Mouse (Mus musculus): ENCODE results near the gene Gm49405. TPM values are rescaled to one million over a fixed set of nuclear protein-coding genes. Genes with fewer than 3 reads are reported as not detected.

Gm49405 gene
- total RNA-seq, 2 experiments from 2014 or later, result 0.23 to 0.47 TPM

GRCm38 (mm10) chr19:4051741-4052515, 51.5 kb downstream of the Gm49405 start:
- peak; percentile 84 for DNase-seq

DNA sequence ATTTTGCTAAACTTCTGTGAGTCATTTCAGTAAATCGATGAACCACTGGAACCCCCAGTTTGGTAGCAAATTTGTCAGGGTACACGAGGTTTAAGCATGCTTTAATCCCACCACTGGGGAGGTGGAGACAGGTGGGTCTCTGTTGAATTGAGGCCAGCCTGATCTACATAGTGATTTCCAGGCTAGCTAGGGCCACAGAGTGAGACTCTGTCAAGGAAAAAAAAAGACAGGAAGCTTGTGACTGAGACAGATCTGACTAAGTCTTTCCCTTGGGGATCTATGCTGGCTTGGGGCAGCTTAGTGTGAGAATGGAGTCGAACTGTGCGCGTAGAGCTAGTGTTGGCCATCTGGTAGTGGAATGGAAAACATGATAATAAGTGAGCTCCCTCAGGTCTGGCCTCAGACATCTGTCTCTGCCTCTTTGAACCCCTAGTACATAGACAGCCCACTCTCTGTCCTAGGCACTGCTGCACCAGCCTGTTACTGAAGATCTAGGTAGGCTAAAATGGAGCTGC, 52.1 kb downstream of the Gm49405 start:
- no peak for DNase-seq

- no peak for DNase-seq
Observed at GRCm38 (mm10) chr19:4054613-4055012, 54.2 kb downstream of the Gm49405 start.

Other genes with a start within 250 kb of the Gm49405 start
- gene Kmt5b, start 233.2 kb upstream of the Gm49405 start, total RNA-seq (2021), result 10 to 100 TPM; 25.0 to 32.5 TPM
- gene Chka, start 148.9 kb upstream of the Gm49405 start, total RNA-seq (2021), result 1 to 10 TPM; 6.0 to 7.0 TPM
- 10 to 100 TPM; 13.6 to 31.1 TPM for gene Tcirg1, start 93.5 kb upstream of the Gm49405 start, total RNA-seq (2021)
- gene Ndufs8, start 87.9 kb upstream of the Gm49405 start, total RNA-seq (2021), result 100 to 1,000 TPM; 181 to 205 TPM
- gene Aldh3b1, start 70.8 kb upstream of the Gm49405 start, total RNA-seq (2021), result 1 to 10 TPM; 4.2 to 5.7 TPM
- 10 to 100 TPM; 19.6 to 20.1 TPM for gene Unc93b1, start 65.4 kb upstream of the Gm49405 start, total RNA-seq (2021)
- not detected for gene Aldh3b3, start 42.0 kb upstream of the Gm49405 start, total RNA-seq (2021)
- gene Aldh3b2, start 28.3 kb upstream of the Gm49405 start, total RNA-seq (2021), result 1 to 10 TPM in 1 of 2 experiments, under 1 TPM in 1; 0.63 to 1.0 TPM
- 1 to 10 TPM; 4.8 to 5.3 TPM for gene Acy3, start 14.1 kb upstream of the Gm49405 start, total RNA-seq (2021)
- not detected for gene Tbx10, start 7.9 kb upstream of the Gm49405 start, total RNA-seq (2021)
- 10 to 100 TPM; 18.3 to 20.2 TPM for gene Nudt8, start within 50 bp of the Gm49405 start, total RNA-seq (2021)
- gene Doc2g, start 2.7 kb downstream of the Gm49405 start, total RNA-seq (2021), result 1 to 10 TPM in 1 of 2 experiments, under 1 TPM in 1; 0.66 to 1.2 TPM
- gene Ndufv1, start 12.2 kb downstream of the Gm49405 start, total RNA-seq (2021), result 100 to 1,000 TPM; 297 to 355 TPM
- 100 to 1,000 TPM; 220 to 231 TPM for gene Gstp1, start 37.4 kb downstream of the Gm49405 start, total RNA-seq (2021)
- gene Gstp2, start 45.4 kb downstream of the Gm49405 start, total RNA-seq (2021), result 10 to 100 TPM; 61.6 to 63.6 TPM
- gene Gstp3, start 58.9 kb downstream of the Gm49405 start, total RNA-seq (2021), result under 1 TPM in 1 of 2 experiments, not detected in 1; 0.79 TPM
- not detected for gene Cabp2, start 81.0 kb downstream of the Gm49405 start, total RNA-seq (2021)
- 10 to 100 TPM; 18.1 to 18.2 TPM for gene Cdk2ap2, start 96.6 kb downstream of the Gm49405 start, total RNA-seq (2021)
- 1 to 10 TPM; 4.2 to 5.5 TPM for gene Pitpnm1, start 99.4 kb downstream of the Gm49405 start, total RNA-seq (2021)
- 10 to 100 TPM; 46.5 to 47.1 TPM for gene Aip, start 125.2 kb downstream of the Gm49405 start, total RNA-seq (2021)
- not detected for gene Gpr152, start 139.2 kb downstream of the Gm49405 start, total RNA-seq (2021)
- gene Cabp4, start 143.4 kb downstream of the Gm49405 start, total RNA-seq (2021), result not detected
- 10 to 100 TPM; 41.1 to 48.6 TPM for gene Coro1b, start 148.0 kb downstream of the Gm49405 start, total RNA-seq (2021)
- 1 to 10 TPM in 1 of 2 experiments, under 1 TPM in 1; 0.49 to 2.0 TPM for gene Ptprcap, start 153.0 kb downstream of the Gm49405 start, total RNA-seq (2021)
- 10 to 100 TPM; 25.3 to 30.9 TPM for gene Rps6kb2, start 162.7 kb downstream of the Gm49405 start, total RNA-seq (2021)
- gene Carns1, start 174.9 kb downstream of the Gm49405 start, total RNA-seq (2021), result 10 to 100 TPM; 33.1 to 47.1 TPM
- 1 to 10 TPM; 3.2 to 3.8 TPM for gene Tbc1d10c, start 190.7 kb downstream of the Gm49405 start, total RNA-seq (2021)
- 100 to 1,000 TPM; 339 to 348 TPM for gene Ppp1ca, start 191.4 kb downstream of the Gm49405 start, total RNA-seq (2021)
- gene Rad9a, start 201.0 kb downstream of the Gm49405 start, total RNA-seq (2021), result 1 to 10 TPM; 4.1 to 6.0 TPM
- 1 to 10 TPM in 1 of 2 experiments, under 1 TPM in 1; 0.47 to 2.2 TPM for gene Clcf1, start 213.6 kb downstream of the Gm49405 start, total RNA-seq (2021)
- gene AC109138.7, start 213.7 kb downstream of the Gm49405 start, total RNA-seq (2021), result not detected
- 10 to 100 TPM; 26.1 to 31.9 TPM for gene Pold4, start 231.3 kb downstream of the Gm49405 start, total RNA-seq (2021)

Measured in gastrocnemius, postnatal 10 days (tissue).